8 mouse cellular contexts compared by ENCODE assay signal in the genomic region with DNA sequence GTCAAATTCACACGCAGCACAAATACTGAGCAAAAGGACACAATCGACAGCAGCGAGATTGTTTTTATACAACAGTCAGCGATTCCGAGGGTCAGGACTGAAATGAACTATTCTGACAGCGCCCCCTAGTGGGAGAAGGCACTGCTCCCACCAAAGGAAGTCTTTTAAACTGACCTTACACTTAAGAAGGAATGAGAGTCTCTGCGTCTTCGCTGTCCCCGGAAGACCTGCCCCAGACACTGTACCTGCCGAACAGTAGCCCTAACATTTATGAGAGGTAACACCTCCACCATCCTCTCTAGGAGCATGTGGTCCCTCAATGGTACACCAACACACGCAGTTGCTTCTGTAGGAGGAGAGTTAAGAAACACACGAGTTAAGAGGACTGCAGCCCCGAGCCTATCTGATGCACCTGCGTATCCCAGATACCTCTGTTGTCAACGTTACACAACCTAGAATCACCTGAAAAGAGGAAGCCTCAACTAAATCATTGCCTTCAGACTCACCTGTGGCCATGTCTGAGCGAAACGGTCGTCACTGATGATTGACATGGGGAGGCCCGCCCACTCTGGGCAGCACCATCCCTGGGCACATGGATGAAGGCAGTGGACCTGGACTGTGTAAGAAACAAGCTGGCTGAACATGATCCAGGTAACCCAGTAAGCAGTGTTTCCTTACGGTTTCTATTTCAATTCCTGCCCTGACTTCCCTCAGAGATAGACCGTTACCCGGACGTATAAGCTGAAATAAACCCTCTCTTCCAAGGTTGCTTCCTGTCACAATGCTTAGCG.
DNase-seq lines count a peak whose midpoint lies in the region; ATAC-seq and TF ChIP-seq lines count a peak whose summit lies in the region.

No protein-coding gene starts in this region.

- 0 out of 2 replicates have a peak overlapping the region, but pooled peaks have one; percentile 45 for H3K27ac ChIP-seq in forebrain, embryonic 15.5 days (replicated peaks)
- no peak overlapping the region for H3K27ac ChIP-seq in hindbrain, postnatal 0 days

- peak; percentile 41 for ATAC-seq in cerebellum, adult (ENCODE audit: insufficient number of reproducible peaks, low FRiP score, low TSS enrichment)
- peak; percentile 59 for ATAC-seq in forebrain, embryonic 15.5 days (replicated peaks)
- peak; percentile 48 for ATAC-seq in hindbrain, postnatal 0 days

- WGBS in forebrain, embryonic 15.5 days = 51% methylated on average over 24 of the region's 24 CpGs
- 53% methylated on average over 24 of the region's 24 CpGs for WGBS in hindbrain, postnatal 0 days

- H3K4me1 ChIP-seq in forebrain, embryonic 15.5 days = peaks cover 19% of the 10 kb centered on the region
- H3K4me1 ChIP-seq in hindbrain, postnatal 0 days (ENCODE audit: insufficient read depth, low read length) = no peaks in the 10 kb centered on the region

- no peak overlapping the region for H3K9ac ChIP-seq in forebrain, embryonic 15.5 days (replicated peaks)
- no peak overlapping the region for H3K9ac ChIP-seq in hindbrain, postnatal 0 days (replicated peaks; ENCODE audit: low read length)

- peak; percentile 91 for TF ChIP-seq CTCF in hindbrain, postnatal 0 days (IDR thresholded peaks at IDR 0.05; ENCODE audit: low read depth)

- no peaks in the 10 kb centered on the region for H3K36me3 ChIP-seq in forebrain, embryonic 15.5 days
- peaks cover 9% of the 10 kb centered on the region; the same call in 1 of the 2 replicates for H3K36me3 ChIP-seq in hindbrain, postnatal 0 days (ENCODE audit: insufficient read depth, low read length)

- no peaks in the 10 kb centered on the region for H3K27me3 ChIP-seq in forebrain, embryonic 15.5 days
- no peaks in the 10 kb centered on the region for H3K27me3 ChIP-seq in hindbrain, postnatal 0 days (ENCODE audit: insufficient read depth, low read length)

- H3K9me3 ChIP-seq in forebrain, embryonic 15.5 days = no peaks in the 10 kb centered on the region
- H3K9me3 ChIP-seq in hindbrain, postnatal 0 days (ENCODE audit: low read length) = no peaks in the 10 kb centered on the region

- H3K4me2 ChIP-seq in forebrain, embryonic 15.5 days (replicated peaks) = peak overlapping the region; percentile 31
- peak overlapping the region; percentile 36 for H3K4me2 ChIP-seq in hindbrain, postnatal 0 days (ENCODE audit: low read depth, low read length)

- H3K4me3 ChIP-seq in forebrain, embryonic 15.5 days = no peak overlapping the region
- no peak overlapping the region for H3K4me3 ChIP-seq in hindbrain, postnatal 0 days (ENCODE audit: low read length)

- peak; percentile 64 for DNase-seq in Muller cell, postnatal 12 days (ENCODE audit: inconsistent ontology term)
- peak; percentile 95 for DNase-seq in hindbrain, postnatal 0 days (ENCODE audit: low spot score)
- peak; percentile 66 to 77 for DNase-seq in layer of hippocampus, postnatal 36 days
- DNase-seq in lung, postnatal 4 days = peak; percentile 52 to 79
- DNase-seq in right cerebral cortex, adult 2 months (ENCODE audit: low spot score in 2 of 2) = peak; percentile 89 to 90
- peak; percentile 85 for DNase-seq in urinary bladder, postnatal 14 days (ENCODE audit: low spot score)
